Mouse (Mus musculus): ENCODE data around the gene Slc37a4.
"Not testable (repeated sequence)": the region's sequence is repeated elsewhere in the genome, so short reads cannot be mapped to it uniquely, and the experiment has no call there.

Slc37a4 gene

GRCm38 (mm10) chr9:44389273-44389672 lies 7.4 kb upstream of the Slc37a4 start:
- in situ Hi-C loops (cut with MboI; ENCODE audit: low pct_unique_long_range_greater_than_20kb in 1 of 2, low sequenced_read_pairs in 2 of 2, unreplicated experiment in 1 of 2): no loop called here

- in situ Hi-C loops (cut with MboI; ENCODE audit: low pct_unique_long_range_greater_than_20kb in 1 of 2, low sequenced_read_pairs in 2 of 2, unreplicated experiment in 1 of 2): no loop called here
These were observed 5.2 kb upstream of the Slc37a4 start for GRCm38 (mm10) chr9:44391466-44391865.

GRCm38 (mm10) chr9:44398087-44398486 lies 1.4 kb downstream of the Slc37a4 start:
- in situ Hi-C loops (cut with MboI; ENCODE audit: low pct_unique_long_range_greater_than_20kb in 1 of 2, low sequenced_read_pairs in 2 of 2, unreplicated experiment in 1 of 2): no loop called here

DNA sequence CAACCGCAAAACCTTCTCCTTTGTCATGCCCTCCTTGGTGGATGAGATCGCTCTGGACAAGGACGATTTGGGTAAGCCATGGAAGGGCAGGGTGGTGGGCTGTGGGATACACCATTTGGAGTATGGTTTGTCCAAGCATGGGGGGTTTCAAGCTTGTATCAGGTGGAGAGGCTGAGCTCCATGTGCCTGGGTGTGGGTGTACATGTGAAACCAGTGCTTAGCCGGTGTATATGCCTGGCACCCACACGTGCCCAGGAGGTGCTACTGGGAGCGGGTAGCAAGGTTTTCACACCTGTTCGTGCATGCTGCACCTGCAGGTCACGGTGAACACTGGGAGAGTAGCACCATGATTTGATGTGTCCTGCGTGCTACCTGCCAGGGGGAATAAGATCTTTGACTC lies 1.9 kb downstream of the Slc37a4 start:
- in situ Hi-C loops (cut with MboI; ENCODE audit: low pct_unique_long_range_greater_than_20kb in 1 of 2, low sequenced_read_pairs in 2 of 2, unreplicated experiment in 1 of 2): no loop called here

- in situ Hi-C loops (cut with MboI; ENCODE audit: low pct_unique_long_range_greater_than_20kb in 1 of 2, low sequenced_read_pairs in 2 of 2, unreplicated experiment in 1 of 2): no loop called here
These were observed 2.6 kb downstream of the Slc37a4 start for GRCm38 (mm10) chr9:44399114-44399794.

- in situ Hi-C loops (cut with MboI; ENCODE audit: low pct_unique_long_range_greater_than_20kb in 1 of 2, low sequenced_read_pairs in 2 of 2, unreplicated experiment in 1 of 2): no loop called here
These were observed 3.1 kb downstream of the Slc37a4 start for GRCm38 (mm10) chr9:44399795-44400114.

DNA sequence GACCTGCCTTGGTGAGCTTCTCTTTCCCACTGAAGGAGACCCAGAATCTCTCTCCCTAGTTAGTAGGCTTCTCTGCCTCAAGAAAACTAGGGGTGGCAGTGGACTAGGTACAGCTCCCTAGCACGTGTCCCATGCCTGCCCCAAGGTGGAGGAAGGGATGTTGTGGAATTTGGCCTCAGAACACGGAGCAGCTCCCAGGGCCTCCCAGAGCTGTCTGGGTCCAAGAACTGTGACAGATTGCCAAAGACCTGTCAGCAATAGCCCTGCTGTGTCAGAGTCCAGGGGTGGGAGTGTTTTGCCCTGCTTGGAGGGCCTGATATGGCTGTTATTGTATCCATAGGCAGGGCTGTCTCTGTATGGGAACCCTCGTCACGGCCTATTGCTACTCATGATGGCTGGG lies 4.4 kb downstream of the Slc37a4 start:
- in situ Hi-C loops (cut with MboI; ENCODE audit: low pct_unique_long_range_greater_than_20kb in 1 of 2, low sequenced_read_pairs in 2 of 2, unreplicated experiment in 1 of 2): no loop called here

DNA sequence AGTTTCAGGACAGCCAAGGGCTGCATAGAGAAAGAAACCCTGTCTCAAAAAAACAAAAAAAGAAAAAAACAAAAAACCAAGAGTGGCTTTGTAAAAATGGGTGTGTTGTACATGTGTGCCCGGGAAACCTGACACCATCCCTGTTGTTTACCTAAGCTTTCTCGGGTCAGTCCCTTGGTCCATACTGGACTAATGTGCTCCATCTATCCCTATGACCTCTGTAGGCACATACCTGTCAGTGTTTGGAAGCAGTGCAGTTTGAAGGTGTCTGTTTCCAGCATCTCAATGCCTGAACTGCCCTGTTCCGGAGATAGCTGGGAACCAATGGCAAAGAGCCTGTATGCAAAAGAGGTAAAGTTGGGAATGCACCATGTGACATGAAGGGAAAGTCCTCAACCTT lies 8.4 kb downstream of the Slc37a4 start:
- in situ Hi-C loops (cut with MboI; ENCODE audit: low pct_unique_long_range_greater_than_20kb in 1 of 2, low sequenced_read_pairs in 2 of 2, unreplicated experiment in 1 of 2): no loop called here

- in situ Hi-C loops (cut with MboI; ENCODE audit: low pct_unique_long_range_greater_than_20kb in 1 of 2, low sequenced_read_pairs in 2 of 2, unreplicated experiment in 1 of 2): no loop called here
These were observed 10.5 kb downstream of the Slc37a4 start, which contains the start of the genes Rps25 and Trappc4 for GRCm38 (mm10) chr9:44406906-44407751. TSS of gene Rps25 (plus strand) at chr9:44407139. TSS of gene Trappc4 (minus strand) at chr9:44407600.

GRCm38 (mm10) chr9:44407752-44408097 lies 11.1 kb downstream of the Slc37a4 start:
- in situ Hi-C loops (cut with MboI; ENCODE audit: low pct_unique_long_range_greater_than_20kb in 1 of 2, low sequenced_read_pairs in 2 of 2, unreplicated experiment in 1 of 2): no loop called here

GRCm38 (mm10) chr9:44408693-44409092 lies 12.0 kb downstream of the Slc37a4 start:
- in situ Hi-C loops (cut with MboI; ENCODE audit: low pct_unique_long_range_greater_than_20kb in 1 of 2, low sequenced_read_pairs in 2 of 2, unreplicated experiment in 1 of 2): not testable (repeated sequence)

DNA sequence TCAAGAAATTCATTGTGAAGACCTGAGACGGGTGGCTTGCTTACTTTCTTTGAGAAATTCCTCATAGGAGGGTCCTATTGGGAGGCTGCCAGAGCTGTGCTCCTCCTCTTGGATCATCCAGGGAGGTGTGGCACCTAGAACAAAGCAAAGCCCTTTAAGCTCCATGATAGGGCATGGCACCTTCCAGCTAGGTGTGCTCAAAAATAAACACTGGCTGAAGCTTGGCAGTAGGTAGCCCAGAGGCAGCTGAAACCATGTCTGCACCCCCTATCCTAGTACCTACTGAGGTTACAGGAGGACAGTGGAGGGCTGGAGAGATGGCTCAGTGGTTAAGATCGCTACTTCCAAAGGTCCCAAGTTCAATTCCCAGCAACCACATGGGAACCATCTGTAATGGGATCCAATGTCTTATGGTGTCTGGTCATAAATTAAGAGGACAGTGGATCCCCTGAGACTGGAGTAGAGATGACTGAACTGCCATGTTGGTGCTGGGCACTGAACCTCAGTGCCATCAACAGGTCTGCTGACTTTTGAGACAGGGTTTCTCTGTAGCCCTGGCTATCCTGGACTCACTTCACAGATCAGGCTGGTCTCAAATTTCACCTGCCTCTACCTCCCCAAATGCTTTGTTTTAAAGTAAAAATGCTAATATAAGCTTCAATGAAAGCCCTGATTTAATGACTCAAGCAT lies 14.1 kb downstream of the Slc37a4 start:
- in situ Hi-C loops (cut with MboI; ENCODE audit: low pct_unique_long_range_greater_than_20kb in 1 of 2, low sequenced_read_pairs in 2 of 2, unreplicated experiment in 1 of 2): no loop called here

DNA sequence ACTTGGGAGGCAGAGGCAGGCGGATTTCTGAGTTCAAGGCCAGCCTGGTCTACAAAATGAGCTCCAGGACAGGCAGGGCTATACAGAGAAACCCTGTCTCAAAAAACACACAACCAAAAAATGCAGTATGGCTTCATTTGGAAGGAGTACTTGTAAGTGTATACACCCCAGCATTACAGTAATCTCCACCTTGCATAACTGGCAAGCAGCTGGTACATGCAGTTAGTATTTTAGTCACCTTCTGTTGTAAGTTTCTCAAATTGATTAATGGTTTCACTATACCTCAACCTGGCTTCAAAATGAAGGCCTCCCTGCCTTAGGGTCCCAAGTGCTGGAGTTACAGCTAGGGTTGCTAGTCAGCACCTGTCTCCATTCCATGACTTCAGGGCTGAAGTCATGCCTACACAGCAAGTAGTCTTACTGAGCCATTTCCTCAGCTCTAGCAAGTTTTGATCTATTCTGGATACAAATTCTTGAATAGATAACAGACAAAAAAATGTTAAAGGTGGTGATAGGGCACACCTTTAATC lies 15.0 kb downstream of the Slc37a4 start:
- in situ Hi-C loops (cut with MboI; ENCODE audit: low pct_unique_long_range_greater_than_20kb in 1 of 2, low sequenced_read_pairs in 2 of 2, unreplicated experiment in 1 of 2): no loop called here

DNA sequence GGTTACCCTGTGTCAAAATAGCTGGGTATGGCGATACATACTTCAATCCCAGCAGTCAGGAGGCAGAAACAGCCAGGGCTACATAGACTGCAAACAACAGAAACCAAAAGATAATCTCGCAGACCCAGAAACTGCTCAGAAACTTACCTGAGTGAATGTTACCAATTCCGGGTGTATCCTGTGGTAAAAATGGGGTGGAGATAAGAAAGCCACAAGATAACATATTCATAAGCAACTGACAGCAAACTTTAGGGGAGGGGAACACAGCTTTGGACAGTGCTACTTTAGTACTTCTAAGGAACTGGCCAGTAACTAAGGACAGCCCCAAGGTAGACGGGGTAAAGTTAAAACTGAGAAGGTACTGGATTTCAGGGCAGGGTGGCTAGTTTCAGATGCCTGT lies 15.7 kb downstream of the Slc37a4 start:
- in situ Hi-C loops (cut with MboI; ENCODE audit: low pct_unique_long_range_greater_than_20kb in 1 of 2, low sequenced_read_pairs in 2 of 2, unreplicated experiment in 1 of 2): no loop called here

- in situ Hi-C loops (cut with MboI; ENCODE audit: low pct_unique_long_range_greater_than_20kb in 1 of 2, low sequenced_read_pairs in 2 of 2, unreplicated experiment in 1 of 2): no loop called here
These were observed 16.1 kb downstream of the Slc37a4 start for GRCm38 (mm10) chr9:44412781-44413180.

GRCm38 (mm10) chr9:44417156-44417891 lies 20.7 kb downstream of the Slc37a4 start:
- in situ Hi-C loops (cut with MboI; ENCODE audit: low pct_unique_long_range_greater_than_20kb in 1 of 2, low sequenced_read_pairs in 2 of 2, unreplicated experiment in 1 of 2): no loop called here

- in situ Hi-C loops (cut with MboI; ENCODE audit: low pct_unique_long_range_greater_than_20kb in 1 of 2, low sequenced_read_pairs in 2 of 2, unreplicated experiment in 1 of 2): no loop called here
These were observed 21.3 kb downstream of the Slc37a4 start for GRCm38 (mm10) chr9:44417892-44418363.

DNA sequence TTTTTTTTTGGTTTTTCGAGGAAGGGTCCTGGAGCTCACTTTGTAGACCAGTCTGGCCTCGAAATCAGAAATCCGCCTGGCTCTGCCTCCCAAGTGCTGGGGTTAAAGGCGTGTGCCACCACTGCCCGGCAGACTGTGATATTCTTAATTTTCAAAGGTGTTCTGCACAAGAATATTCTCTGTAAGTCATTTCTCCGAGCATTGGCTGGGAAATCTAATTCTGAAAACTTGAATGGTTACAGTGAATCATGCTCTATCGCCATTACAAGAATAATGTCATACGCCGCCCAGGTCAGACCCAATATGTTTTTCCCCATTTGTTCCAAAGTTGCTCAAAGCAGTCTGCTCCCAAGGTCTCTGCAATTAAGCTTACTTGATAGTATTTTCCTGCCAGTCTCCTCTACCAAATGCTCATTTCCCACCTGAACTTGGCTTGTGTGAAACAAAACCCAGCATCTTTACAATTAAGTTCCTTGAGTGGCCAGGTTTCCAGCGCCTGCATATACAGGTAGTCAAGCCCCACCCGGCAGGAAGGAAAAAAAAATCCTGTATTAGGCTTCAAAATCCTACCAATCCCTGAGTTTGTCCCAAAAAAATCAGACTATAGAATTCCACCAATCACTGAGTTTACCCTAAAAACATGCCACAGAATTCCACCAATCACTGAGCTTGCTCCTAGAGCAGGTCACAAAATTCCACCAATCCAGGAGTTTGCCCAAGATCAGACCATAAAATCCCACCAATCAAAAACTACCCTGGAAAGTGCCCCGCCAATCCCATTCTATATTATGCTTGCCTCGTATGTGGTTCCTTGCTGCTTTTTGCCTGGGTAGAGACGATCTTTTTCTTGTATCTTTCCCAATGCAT lies 22.1 kb downstream of the Slc37a4 start, which contains the start of gene Ccdc84:
TSS of gene Ccdc84 (minus strand) at position 51 of the 867 bp plus-strand sequence.
- in situ Hi-C loops (cut with MboI; ENCODE audit: low pct_unique_long_range_greater_than_20kb in 1 of 2, low sequenced_read_pairs in 2 of 2, unreplicated experiment in 1 of 2): no loop called here
